8 mouse cellular contexts compared by ENCODE assay signal in genomic region chr8:95886647-95887577, GRCm38 (mm10). TPM values are rescaled to one million over a fixed set of nuclear protein-coding genes. Genes with fewer than 3 reads are reported as not detected.
DNase-seq lines count a peak whose midpoint lies in the region; ATAC-seq and TF ChIP-seq lines count a peak whose summit lies in the region.

No protein-coding gene starts in this region.

- H3K9me3 ChIP-seq in ES-Bruce4 (replicated peaks; ENCODE audit: control insufficient read depth, insufficient read depth, low read length, poor library complexity, severe bottlenecking): no peaks in the 10 kb centered on the region
- H3K9me3 ChIP-seq in forebrain, embryonic 12.5 days: no peaks in the 10 kb centered on the region
- H3K9me3 ChIP-seq in lung, embryonic 15.5 days: no peaks in the 10 kb centered on the region

- no peak for TF ChIP-seq EP300 in ES-Bruce4 (IDR thresholded peaks at IDR 0.05; ENCODE audit: insufficient read depth, low read depth, low read length)

- H3K4me2 ChIP-seq in forebrain, embryonic 12.5 days: peak overlapping the region; percentile 76
- peak overlapping the region; percentile 84 for H3K4me2 ChIP-seq in lung, embryonic 15.5 days

- TF ChIP-seq POLR2A in ES-Bruce4 (IDR thresholded peaks at IDR 0.05; ENCODE audit: insufficient read depth, low read length): no peak

- TF ChIP-seq CTCF in ES-Bruce4 (IDR thresholded peaks at IDR 0.05; ENCODE audit: low read depth, low read length): no peak

- WGBS in forebrain, embryonic 12.5 days: 80% methylated on average over 17 of the region's 17 CpGs
- WGBS in lung, embryonic 15.5 days: 57% methylated on average over 17 of the region's 17 CpGs

- H3K27ac ChIP-seq in ES-Bruce4 (ENCODE audit: insufficient read depth, low read length): no peak overlapping the region
- H3K27ac ChIP-seq in forebrain, embryonic 12.5 days: peak overlapping the region; percentile 81; the same call in 1 of the 2 replicates
- H3K27ac ChIP-seq in lung, embryonic 15.5 days: no peak overlapping the region

- peaks cover 7% of the 10 kb centered on the region for H3K36me3 ChIP-seq in ES-Bruce4 (ENCODE audit: control insufficient read depth, insufficient read depth, low read length, poor library complexity, severe bottlenecking)
- no peaks in the 10 kb centered on the region for H3K36me3 ChIP-seq in forebrain, embryonic 12.5 days (replicated peaks)
- no peaks in the 10 kb centered on the region for H3K36me3 ChIP-seq in lung, embryonic 15.5 days

- peak; percentile 59 to 60 for DNase-seq in adrenal gland, postnatal 36 days
- DNase-seq in heart, postnatal 14 days: peak; percentile 48 to 58
- peak; percentile 68 to 73 for DNase-seq in kidney, postnatal 36 days
- peak; percentile 20 for DNase-seq in ovary, postnatal 36 days (ENCODE audit: low spot score)
- DNase-seq in thymus, adult 18-20 months: no peak

- peak overlapping the region; percentile 81 for H3K4me3 ChIP-seq in ES-Bruce4 (ENCODE audit: low read depth, low read length)
- H3K4me3 ChIP-seq in forebrain, embryonic 12.5 days (replicated peaks): peak overlapping the region; percentile 86
- peak overlapping the region; percentile 89 for H3K4me3 ChIP-seq in lung, embryonic 15.5 days

- peak overlapping the region; percentile 79 for H3K9ac ChIP-seq in ES-Bruce4 (ENCODE audit: low read depth, poor library complexity, severe bottlenecking)
- H3K9ac ChIP-seq in forebrain, embryonic 12.5 days: peak overlapping the region; percentile 78
- H3K9ac ChIP-seq in lung, embryonic 15.5 days: peak overlapping the region; percentile 69

- 0 out of 2 replicates have a peak, but pooled peaks have one; percentile 1 for ATAC-seq in forebrain, embryonic 12.5 days (ENCODE audit: low FRiP score)
- no peak for ATAC-seq in lung, embryonic 15.5 days (ENCODE audit: borderline replicate concordance, extremely low read depth, low FRiP score, low TSS enrichment)

- H3K27me3 ChIP-seq in ES-Bruce4 (ENCODE audit: control insufficient read depth, insufficient read depth, low read length, poor library complexity, severe bottlenecking): no peaks in the 10 kb centered on the region
- no peaks in the 10 kb centered on the region for H3K27me3 ChIP-seq in forebrain, embryonic 12.5 days
- H3K27me3 ChIP-seq in lung, embryonic 15.5 days: no peaks in the 10 kb centered on the region

- intact Hi-C loops in heart, postnatal 14 days (cut with DNase I): loop anchor here (5.0 kb wide), 1 partner anchor 35 kb away; the partner anchor contains the start of gene Slc38a7

- H3K4me1 ChIP-seq in ES-Bruce4 (ENCODE audit: control insufficient read depth, insufficient read depth, low read length): no peaks in the 10 kb centered on the region
- peaks cover 22% of the 10 kb centered on the region for H3K4me1 ChIP-seq in forebrain, embryonic 12.5 days
- peaks cover 12% of the 10 kb centered on the region for H3K4me1 ChIP-seq in lung, embryonic 15.5 days

RNA-seq across cellular contexts. Expression of gene Got2, which starts 1.4 kb away (rescaled TPM):
- 190 and 192 TPM in 2 replicates for polyA plus RNA-seq in ES-Bruce4 (2011; ENCODE audit: insufficient read depth, insufficient read length, low read depth, missing spikeins)
- total RNA-seq in adrenal gland, postnatal 36 days (2021): 100 to 1,000 TPM; 122 to 138 TPM
- polyA plus RNA-seq in forebrain, embryonic 12.5 days (2016; fragmentation: Nextera tagmentation; extraction: Ambion mirVana): 167 and 176 TPM in 2 replicates
- total RNA-seq in heart, postnatal 14 days (2021): 100 to 1,000 TPM; 785 to 791 TPM
- polyA plus RNA-seq in lung, embryonic 15.5 days (2015; fragmentation: Nextera tagmentation; extraction: Ambion mirVana): 137 and 146 TPM in 2 replicates

RNA-seq across cellular contexts. Expression of gene Slc38a7, which starts 33.6 kb away (rescaled TPM):
- 21.6 and 23.0 TPM in 2 replicates for polyA plus RNA-seq in ES-Bruce4 (2011; ENCODE audit: insufficient read depth, insufficient read length, low read depth, missing spikeins)
- total RNA-seq in adrenal gland, postnatal 36 days (2021): 10 to 100 TPM; 17.6 to 22.1 TPM
- polyA plus RNA-seq in forebrain, embryonic 12.5 days (2016; fragmentation: Nextera tagmentation; extraction: Ambion mirVana): 19.4 and 21.3 TPM in 2 replicates
- total RNA-seq in heart, postnatal 14 days (2021): 10 to 100 TPM in 1 of 2 experiments, 1 to 10 TPM in 1; 9.9 to 12.0 TPM
- 12.5 and 13.8 TPM in 2 replicates for polyA plus RNA-seq in lung, embryonic 15.5 days (2015; fragmentation: Nextera tagmentation; extraction: Ambion mirVana)

Comparison
In these comparisons a context has a peak if more than half of its experiments do, and no peak if none do; other contexts are left out.
1. DNase-seq: peak in adrenal gland, postnatal 36 days (2 of 2), heart, postnatal 14 days (2 of 2), kidney, postnatal 36 days (2 of 2) and ovary, postnatal 36 days (single experiment); none in thymus, adult 18-20 months (0 of 2).
2. Peak in every context shown above with its lines, with median percentiles within 50 percentile points of each other: H3K4me3 ChIP-seq and H3K9ac ChIP-seq.